Mouse (Mus musculus): ENCODE results near the gene Il25. TPM values are rescaled to one million over a fixed set of nuclear protein-coding genes. Genes with fewer than 3 reads are reported as not detected.

Il25 gene
- total RNA-seq (2021): not detected
- long read RNA-seq, experiment 1: 0 reads
- long read RNA-seq, experiment 2: 0 reads

- no peak within 1 kb of the TSS for H3K27ac ChIP-seq
- intact Hi-C loops (cut with DNase I): no loop called here
- no peak for TF ChIP-seq CTCF (IDR thresholded peaks at IDR 0.05)
- no peak for DNase-seq
- no peak within 1 kb of the TSS for H3K4me3 ChIP-seq
These were observed at the start of gene Il25 for GRCm38 (mm10) chr14:54932645-54933150. Il25 (plus strand) TSS chr14:54932695.

DNA sequence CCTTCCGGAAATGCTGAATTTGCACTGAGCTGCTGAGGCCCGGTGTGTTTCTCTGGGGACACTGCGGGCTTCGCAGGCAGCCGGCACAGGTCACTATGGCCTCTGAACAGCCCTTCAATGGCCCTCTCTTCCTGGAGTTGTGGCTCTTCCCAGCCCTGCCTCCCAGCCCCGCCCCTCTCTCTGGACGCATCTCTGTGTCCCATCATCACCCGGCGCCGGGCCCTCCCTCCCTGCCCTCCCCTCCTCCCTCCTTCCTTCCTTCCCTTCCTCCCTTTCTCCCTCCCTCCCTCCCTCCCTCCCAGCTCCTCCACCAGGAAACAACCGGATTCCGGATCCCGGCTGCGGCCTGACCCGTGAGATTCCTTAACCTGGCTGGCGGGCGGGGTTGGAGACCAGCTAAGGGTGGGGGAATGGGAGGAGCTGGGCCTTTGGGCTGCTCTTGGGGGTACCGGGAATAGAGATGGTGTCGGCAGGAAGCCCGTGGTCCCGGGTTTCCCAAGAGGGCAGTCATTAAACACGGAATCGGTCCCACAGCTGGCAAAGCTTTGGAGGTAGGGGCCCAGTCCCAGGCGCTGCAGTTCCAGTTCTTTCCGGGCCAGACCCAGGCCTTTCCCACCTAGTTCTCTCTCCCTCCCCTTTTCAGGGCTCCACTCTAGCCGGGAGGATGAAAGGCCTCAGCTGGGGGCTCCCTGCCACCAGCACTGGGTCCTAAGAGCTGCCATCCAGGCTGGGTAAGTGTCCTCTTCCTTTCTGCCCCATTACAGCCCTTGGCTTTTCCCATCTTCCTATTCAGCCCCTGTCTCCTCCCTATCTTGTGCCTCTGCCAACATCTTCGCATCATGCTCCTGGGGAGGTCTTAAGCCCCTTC is 49.1 kb upstream of the Il25 start, which contains the start of the genes Bcl2l2 and Gm20521:
TSS of gene Bcl2l2 (plus strand) at position 224 of the 868 bp plus-strand sequence.
TSS of gene Gm20521 (plus strand) at position 288 of the 868 bp plus-strand sequence.
- Histone ChIP-seq H3K27ac (peak within 1 kb of the TSS; percentile 92), H3K4me3 (peak within 1 kb of the TSS; percentile 88)
- peak; percentile 92 for DNase-seq
- intact Hi-C loops (cut with DNase I): no loop called here
- no peak for TF ChIP-seq CTCF (IDR thresholded peaks at IDR 0.05)

DNA sequence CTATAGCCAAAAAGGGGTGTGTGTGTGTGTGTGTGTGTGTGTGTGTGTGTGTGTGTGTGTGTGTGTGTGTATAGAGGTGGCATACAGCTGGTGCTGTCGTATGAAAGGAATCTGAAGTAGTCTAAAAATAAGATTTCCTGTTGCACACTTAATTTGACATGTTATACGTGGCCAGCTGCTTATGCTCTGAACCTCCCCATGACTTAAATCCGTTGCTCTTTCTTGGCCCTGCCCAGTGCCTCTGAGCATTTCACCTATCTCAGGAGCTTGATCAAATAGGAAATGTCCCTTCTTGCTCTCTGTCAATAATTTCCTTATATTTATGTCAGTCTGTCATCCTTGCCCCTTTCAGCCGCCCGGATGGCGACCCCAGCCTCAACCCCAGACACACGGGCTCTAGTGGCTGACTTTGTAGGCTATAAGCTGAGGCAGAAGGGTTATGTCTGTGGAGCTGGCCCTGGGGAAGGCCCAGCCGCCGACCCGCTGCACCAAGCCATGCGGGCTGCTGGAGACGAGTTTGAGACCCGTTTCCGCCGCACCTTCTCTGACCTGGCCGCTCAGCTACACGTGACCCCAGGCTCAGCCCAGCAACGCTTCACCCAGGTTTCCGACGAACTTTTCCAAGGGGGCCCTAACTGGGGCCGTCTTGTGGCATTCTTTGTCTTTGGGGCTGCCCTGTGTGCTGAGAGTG is 48.3 kb upstream of the Il25 start:
- H3K27ac ChIP-seq: peak overlapping the region; percentile 92
- no peak for TF ChIP-seq CTCF (IDR thresholded peaks at IDR 0.05)
- DNase-seq: no peak
- intact Hi-C loops (cut with DNase I): no loop called here
- peak overlapping the region; percentile 88 for H3K4me3 ChIP-seq

- no peak overlapping the region for H3K27ac ChIP-seq
- intact Hi-C loops (cut with DNase I): no loop called here
- H3K4me3 ChIP-seq: no peak overlapping the region
- DNase-seq: no peak
- TF ChIP-seq CTCF (IDR thresholded peaks at IDR 0.05): no peak
These were observed 47.2 kb upstream of the Il25 start for GRCm38 (mm10) chr14:54885309-54885708.

GRCm38 (mm10) chr14:54892200-54892599 is 40.3 kb upstream of the Il25 start, which contains the start of gene Pabpn1:
Pabpn1 (plus strand) TSS chr14:54892500.
- no peak for TF ChIP-seq CTCF (IDR thresholded peaks at IDR 0.05)
- no peak for DNase-seq
- peak within 1 kb of the TSS; percentile 84 for H3K4me3 ChIP-seq
- intact Hi-C loops (cut with DNase I): loop anchor here (10.0 kb wide), 1 partner anchor 203 kb away; the partner anchor contains the start of genes Thtpa and Zfhx2
- peak within 1 kb of the TSS; percentile 89 for H3K27ac ChIP-seq

GRCm38 (mm10) chr14:54893651-54894181 is 38.8 kb upstream of the Il25 start:
- peak overlapping the region; percentile 98 for H3K27ac ChIP-seq
- H3K4me3 ChIP-seq: peak overlapping the region; percentile 84
- no peak for TF ChIP-seq CTCF (IDR thresholded peaks at IDR 0.05)
- intact Hi-C loops (cut with DNase I): loop anchor here (10.0 kb wide), 1 partner anchor 201 kb away; the partner anchor contains the start of genes Thtpa and Zfhx2
- DNase-seq: peak; percentile 97

- TF ChIP-seq CTCF (IDR thresholded peaks at IDR 0.05): no peak
- peak overlapping the region; percentile 98 for H3K27ac ChIP-seq
- peak; percentile 82 for DNase-seq
- peak overlapping the region; percentile 84 for H3K4me3 ChIP-seq
- intact Hi-C loops (cut with DNase I): loop anchor here (10.0 kb wide), 1 partner anchor 200 kb away; the partner anchor contains the start of genes Thtpa and Zfhx2
These were observed 38.0 kb upstream of the Il25 start for GRCm38 (mm10) chr14:54894296-54895151.

DNA sequence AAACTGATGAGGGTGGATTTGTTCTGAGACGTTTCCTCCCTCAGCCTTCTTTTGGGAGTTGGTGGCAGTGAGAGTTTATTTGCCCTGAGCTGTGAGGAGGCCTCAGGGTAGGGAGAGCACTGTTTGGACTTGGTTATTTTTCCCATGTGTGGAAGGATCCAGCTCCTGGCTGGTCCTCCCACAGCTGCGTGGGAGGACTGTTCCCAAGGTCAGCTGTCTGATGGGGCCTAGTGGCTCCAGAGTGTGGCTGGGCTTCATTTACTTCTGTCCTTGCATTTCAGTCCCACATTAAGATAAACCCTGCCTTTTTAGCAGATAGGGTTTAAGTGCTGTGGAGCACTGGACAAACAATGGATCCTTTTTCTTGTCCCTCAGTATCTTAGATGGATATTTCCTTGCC is 35.0 kb upstream of the Il25 start:
- no peak for TF ChIP-seq CTCF (IDR thresholded peaks at IDR 0.05)
- no peak overlapping the region for H3K4me3 ChIP-seq
- intact Hi-C loops (cut with DNase I): loop anchor here (10.0 kb wide), 1 partner anchor 197 kb away; the partner anchor contains the start of genes Thtpa and Zfhx2
- no peak for DNase-seq
- no peak overlapping the region for H3K27ac ChIP-seq

DNA sequence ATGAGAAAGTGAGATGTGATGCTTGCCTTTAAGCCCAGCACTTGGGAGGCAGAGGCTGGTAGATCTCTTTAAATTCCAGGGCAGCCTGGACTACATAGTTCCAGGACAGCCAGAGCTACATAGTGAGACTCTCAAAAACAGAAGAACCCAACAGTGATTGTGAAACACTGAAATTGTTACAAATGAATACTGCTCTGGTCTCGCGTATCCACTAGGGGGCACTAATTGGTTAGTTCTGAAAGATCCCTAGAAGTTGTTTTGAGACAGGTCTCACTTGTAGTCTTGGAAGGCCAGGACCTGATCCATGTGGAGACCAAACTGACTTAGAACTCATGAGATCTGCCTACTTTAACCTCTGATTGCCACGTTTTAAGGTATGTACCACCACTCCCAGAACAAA is 32.1 kb upstream of the Il25 start:
- Histone ChIP-seq H3K27ac (no peak overlapping the region; the same call in 1 of the 2 replicates), H3K4me3 (no peak overlapping the region)
- peak; percentile 90 for TF ChIP-seq CTCF (IDR thresholded peaks at IDR 0.05)
- intact Hi-C loops (cut with DNase I): loop anchor here (1.0 kb wide), 2 partner anchors 39 to 114 kb away; no protein-coding TSS in a partner anchor
- DNase-seq: peak; percentile 66

DNA sequence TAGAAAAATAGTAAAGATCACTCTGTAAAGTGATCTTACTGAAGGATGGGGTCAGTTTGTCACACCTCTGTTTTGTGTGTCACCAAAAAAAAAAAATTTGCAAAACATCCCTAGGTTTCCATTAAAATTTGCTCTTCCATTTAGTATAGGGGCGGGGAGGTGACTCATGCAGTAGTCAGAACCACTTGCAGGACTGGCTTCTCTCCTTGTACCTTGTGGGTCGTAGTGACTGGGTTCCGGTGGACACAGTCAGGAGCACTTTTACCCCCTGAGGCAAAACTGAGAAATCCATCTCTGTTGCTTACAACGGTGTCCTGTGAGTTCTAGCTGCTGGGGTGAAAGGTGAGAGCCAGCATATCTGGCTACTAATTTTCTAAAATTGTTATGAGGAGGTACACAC is 28.9 kb upstream of the Il25 start:
- intact Hi-C loops (cut with DNase I): no loop called here
- TF ChIP-seq CTCF (IDR thresholded peaks at IDR 0.05): no peak

DNA sequence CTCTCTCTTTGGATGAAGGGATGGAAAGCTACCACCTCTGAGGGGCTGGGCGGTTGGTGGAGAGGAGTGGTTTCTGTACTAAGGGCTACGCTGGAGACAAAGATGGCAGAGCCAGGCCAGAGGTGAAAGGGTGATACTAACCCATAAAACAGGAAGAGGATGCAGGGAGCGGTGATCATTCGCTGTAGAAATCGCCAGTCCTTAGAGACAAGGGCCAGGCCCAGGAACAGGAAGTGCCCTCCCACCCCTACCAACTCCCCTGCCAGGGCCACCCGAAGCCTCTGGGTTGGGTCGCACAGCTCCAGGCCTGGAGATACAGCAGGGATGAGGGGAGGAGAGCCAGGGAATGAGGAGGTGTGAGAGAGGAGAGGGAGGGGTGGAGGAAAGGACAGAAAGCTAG is 23.8 kb upstream of the Il25 start:
- Histone ChIP-seq H3K4me3 (no peak overlapping the region), H3K27ac (no peak overlapping the region)
- DNase-seq: no peak
- intact Hi-C loops (cut with DNase I): no loop called here
- no peak for TF ChIP-seq CTCF (IDR thresholded peaks at IDR 0.05)

More for the DNA sequence above, 28.9 kb upstream of the Il25 start:
- Histone ChIP-seq H3K4me3 (no peak overlapping the region), H3K27ac (no peak overlapping the region)
- DNase-seq: no peak

Data from gastrocnemius, adult 2 months (tissue).